Mouse (Mus musculus): ENCODE measurements around the gene Cdc42se1. TPM values are rescaled to one million over a fixed set of nuclear protein-coding genes. Genes with fewer than 3 reads are reported as not detected.

Cdc42se1 gene
- 59.4 and 64.9 TPM in 2 replicates for polyA plus RNA-seq (2015; fragmentation: Nextera tagmentation; extraction: Ambion mirVana)

- peak; percentile 74 for ATAC-seq
- Histone ChIP-seq H3K27me3 (replicated peaks; ENCODE audit: control insufficient read depth, insufficient read depth, low read length) (no peaks in the 10 kb centered on the region), H3K4me1 (replicated peaks; ENCODE audit: control insufficient read depth, insufficient read depth, low read length) (peaks cover 9% of the 10 kb centered on the region), H3K4me3 (ENCODE audit: low read depth, low read length) (peak within 1 kb of the TSS; percentile 78), H3K9me3 (ENCODE audit: control insufficient read depth) (no peaks in the 10 kb centered on the region), H3K9ac (ENCODE audit: low read depth, low read length) (peak within 1 kb of the TSS; percentile 89), H3K36me3 (ENCODE audit: control insufficient read depth, insufficient read depth) (peaks cover 16% of the 10 kb centered on the region), H3K27ac (ENCODE audit: low read depth, low read length) (peak within 1 kb of the TSS; percentile 94), H3K4me2 (replicated peaks; ENCODE audit: low read depth) (peak within 1 kb of the TSS; percentile 93)
- TF ChIP-seq CTCF (IDR thresholded peaks at IDR 0.05; ENCODE audit: low read depth): no peak; the same call in 1 of the 2 replicates
- under 1% methylated on average over 64 of the region's 64 CpGs for WGBS
Measured at GRCm38 (mm10) chr3:95228148-95228893, at the start of gene Cdc42se1. Cdc42se1 (plus strand) TSS chr3:95228732.

GRCm38 (mm10) chr3:95178948-95179347, 49.6 kb upstream of the Cdc42se1 start:
- Histone ChIP-seq H3K9ac (ENCODE audit: low read depth, low read length) (no peak overlapping the region), H3K4me1 (replicated peaks; ENCODE audit: control insufficient read depth, insufficient read depth, low read length) (no peaks in the 10 kb centered on the region), H3K27ac (ENCODE audit: low read depth, low read length) (no peak overlapping the region), H3K4me2 (replicated peaks; ENCODE audit: low read depth) (no peak overlapping the region), H3K4me3 (ENCODE audit: low read depth, low read length) (no peak overlapping the region), H3K27me3 (replicated peaks; ENCODE audit: control insufficient read depth, insufficient read depth, low read length) (peaks cover 2% of the 10 kb centered on the region; the same call in 1 of the 2 replicates), H3K36me3 (ENCODE audit: control insufficient read depth, insufficient read depth) (peaks cover 14% of the 10 kb centered on the region; the same call in 1 of the 2 replicates), H3K9me3 (ENCODE audit: control insufficient read depth) (no peaks in the 10 kb centered on the region)
- WGBS: 93% methylated on average over 5 of the region's 5 CpGs
- TF ChIP-seq CTCF (IDR thresholded peaks at IDR 0.05; ENCODE audit: low read depth): no peak
- ATAC-seq: no peak

GRCm38 (mm10) chr3:95179890-95180289, 48.6 kb upstream of the Cdc42se1 start:
- no peak overlapping the region for H3K9ac ChIP-seq (ENCODE audit: low read depth, low read length)
- no peak overlapping the region for H3K27ac ChIP-seq (ENCODE audit: low read depth, low read length)
- TF ChIP-seq CTCF (IDR thresholded peaks at IDR 0.05; ENCODE audit: low read depth): no peak
- ATAC-seq: no peak
- WGBS: 61% methylated on average over 3 of the region's 3 CpGs
- no peaks in the 10 kb centered on the region for H3K9me3 ChIP-seq (ENCODE audit: control insufficient read depth)
- H3K27me3 ChIP-seq (replicated peaks; ENCODE audit: control insufficient read depth, insufficient read depth, low read length): no peaks in the 10 kb centered on the region
- no peak overlapping the region for H3K4me2 ChIP-seq (replicated peaks; ENCODE audit: low read depth)
- no peaks in the 10 kb centered on the region for H3K4me1 ChIP-seq (replicated peaks; ENCODE audit: control insufficient read depth, insufficient read depth, low read length)
- H3K36me3 ChIP-seq (ENCODE audit: control insufficient read depth, insufficient read depth): peaks cover 14% of the 10 kb centered on the region; the same call in 1 of the 2 replicates
- no peak overlapping the region for H3K4me3 ChIP-seq (ENCODE audit: low read depth, low read length)

- Histone ChIP-seq H3K4me1 (replicated peaks; ENCODE audit: control insufficient read depth, insufficient read depth, low read length) (no peaks in the 10 kb centered on the region), H3K27me3 (replicated peaks; ENCODE audit: control insufficient read depth, insufficient read depth, low read length) (no peaks in the 10 kb centered on the region), H3K4me2 (replicated peaks; ENCODE audit: low read depth) (no peak overlapping the region), H3K9me3 (ENCODE audit: control insufficient read depth) (no peaks in the 10 kb centered on the region), H3K27ac (ENCODE audit: low read depth, low read length) (no peak overlapping the region), H3K4me3 (ENCODE audit: low read depth, low read length) (no peak overlapping the region), H3K36me3 (ENCODE audit: control insufficient read depth, insufficient read depth) (peaks cover 25% of the 10 kb centered on the region), H3K9ac (ENCODE audit: low read depth, low read length) (no peak overlapping the region)
- WGBS: 76% methylated on average over 1 of the region's 1 CpGs
- no peak for TF ChIP-seq CTCF (IDR thresholded peaks at IDR 0.05; ENCODE audit: low read depth)
- ATAC-seq: no peak
Measured at GRCm38 (mm10) chr3:95181841-95182240, 46.7 kb upstream of the Cdc42se1 start.

- 86% methylated on average over 9 of the region's 9 CpGs for WGBS
Measured at GRCm38 (mm10) chr3:95184796-95185577, 43.5 kb upstream of the Cdc42se1 start.

GRCm38 (mm10) chr3:95186100-95186499, 42.4 kb upstream of the Cdc42se1 start:
- Histone ChIP-seq H3K27ac (ENCODE audit: low read depth, low read length) (no peak overlapping the region), H3K36me3 (ENCODE audit: control insufficient read depth, insufficient read depth) (peaks cover 60% of the 10 kb centered on the region), H3K9me3 (ENCODE audit: control insufficient read depth) (no peaks in the 10 kb centered on the region), H3K4me1 (replicated peaks; ENCODE audit: control insufficient read depth, insufficient read depth, low read length) (no peaks in the 10 kb centered on the region), H3K9ac (ENCODE audit: low read depth, low read length) (no peak overlapping the region), H3K4me2 (replicated peaks; ENCODE audit: low read depth) (no peak overlapping the region), H3K27me3 (replicated peaks; ENCODE audit: control insufficient read depth, insufficient read depth, low read length) (no peaks in the 10 kb centered on the region), H3K4me3 (ENCODE audit: low read depth, low read length) (no peak overlapping the region)
- WGBS: 87% methylated on average over 2 of the region's 2 CpGs
- no peak for ATAC-seq
- TF ChIP-seq CTCF (IDR thresholded peaks at IDR 0.05; ENCODE audit: low read depth): no peak

More at GRCm38 (mm10) chr3:95184796-95185577, 43.5 kb upstream of the Cdc42se1 start:
- H3K27ac ChIP-seq (ENCODE audit: low read depth, low read length): no peak overlapping the region
- H3K4me2 ChIP-seq (replicated peaks; ENCODE audit: low read depth): no peak overlapping the region
- peaks cover 55% of the 10 kb centered on the region for H3K36me3 ChIP-seq (ENCODE audit: control insufficient read depth, insufficient read depth)
- ATAC-seq: no peak
- no peaks in the 10 kb centered on the region for H3K27me3 ChIP-seq (replicated peaks; ENCODE audit: control insufficient read depth, insufficient read depth, low read length)
- no peaks in the 10 kb centered on the region for H3K9me3 ChIP-seq (ENCODE audit: control insufficient read depth)
- no peak overlapping the region for H3K4me3 ChIP-seq (ENCODE audit: low read depth, low read length)
- no peaks in the 10 kb centered on the region for H3K4me1 ChIP-seq (replicated peaks; ENCODE audit: control insufficient read depth, insufficient read depth, low read length)
- TF ChIP-seq CTCF (IDR thresholded peaks at IDR 0.05; ENCODE audit: low read depth): no peak
- H3K9ac ChIP-seq (ENCODE audit: low read depth, low read length): no peak overlapping the region

Data from intestine, postnatal 0 days (tissue).